Mouse (Mus musculus): Measurements from ENCODE around the gene Usp22. TPM values are rescaled to one million over a fixed set of nuclear protein-coding genes. Genes with fewer than 3 reads are reported as not detected.
"Not testable (repeated sequence)": the region's sequence is repeated elsewhere in the genome, so short reads cannot be mapped to it uniquely, and the experiment has no call there.

Usp22 gene
- polyA plus RNA-seq, 1 experiment from 2014 or later = 31.2 TPM

DNA sequence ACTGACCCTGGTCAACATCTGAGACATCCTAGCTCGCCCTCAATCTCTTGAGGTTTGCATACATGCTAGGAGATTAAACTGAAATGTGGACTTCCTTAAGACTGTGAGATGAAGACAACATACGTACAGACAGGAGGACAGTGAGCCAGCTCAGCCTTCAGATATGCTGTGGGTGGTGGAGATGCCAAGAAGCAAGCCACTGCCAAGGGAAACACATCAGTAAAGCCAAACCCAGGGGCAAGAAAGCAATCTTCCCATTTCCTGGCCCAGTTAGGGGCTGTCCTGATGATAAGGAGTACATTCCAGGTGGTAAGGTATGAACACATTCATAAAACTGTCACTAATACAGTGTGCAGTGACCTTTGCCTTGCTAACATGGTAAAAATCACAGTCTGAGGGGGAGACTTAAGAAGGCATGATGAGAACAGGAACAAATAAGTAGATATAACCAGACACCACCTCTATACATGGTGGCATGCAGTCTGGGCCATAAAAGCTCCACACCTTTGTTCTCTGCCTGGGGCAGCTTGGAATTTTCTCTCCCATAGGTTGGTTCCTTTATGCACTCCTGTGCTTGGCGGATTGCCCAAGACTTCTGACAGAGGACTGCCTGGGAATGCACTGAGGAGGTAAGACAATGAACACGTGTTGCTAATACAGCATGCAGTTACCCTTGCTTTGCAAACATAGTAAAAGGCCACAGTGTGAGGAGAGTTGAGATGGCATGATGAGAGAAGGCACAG is 24.9 kb upstream of the Usp22 start:
- Histone ChIP-seq H3K4me3 (ENCODE audit: inconsistent target) (no peak overlapping the region), H3K79me2 (ENCODE audit: inconsistent target) (no peaks in the 10 kb centered on the region), H3K36me3 (ENCODE audit: inconsistent target) (no peaks in the 10 kb centered on the region), H3K27ac (no peak overlapping the region)
- 97% methylated on average over 4 of the region's 4 CpGs for WGBS (ENCODE audit: missing documents)

DNA sequence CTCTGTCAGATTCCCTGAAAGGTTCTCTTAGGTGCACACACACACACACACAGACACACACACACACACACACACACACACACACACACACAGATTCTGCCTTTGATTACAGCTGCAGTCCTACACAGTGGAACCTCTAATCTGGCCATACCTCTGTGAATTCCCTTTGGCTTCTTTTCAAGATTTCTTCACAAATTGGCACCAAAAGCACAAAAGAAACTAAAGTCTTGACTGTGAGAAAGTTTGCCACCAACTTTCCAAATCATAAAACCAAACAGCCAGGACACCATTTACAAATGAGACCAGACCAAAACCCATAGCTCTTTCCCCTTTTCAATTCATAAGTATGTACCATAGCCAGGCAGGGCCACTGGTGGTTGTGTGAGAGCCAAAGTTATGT is 23.1 kb upstream of the Usp22 start:
- no peak overlapping the region for H3K4me3 ChIP-seq (ENCODE audit: inconsistent target)
- H3K79me2 ChIP-seq (ENCODE audit: inconsistent target) = no peaks in the 10 kb centered on the region
- no peak overlapping the region for H3K27ac ChIP-seq
- H3K36me3 ChIP-seq (ENCODE audit: inconsistent target) = no peaks in the 10 kb centered on the region

DNA sequence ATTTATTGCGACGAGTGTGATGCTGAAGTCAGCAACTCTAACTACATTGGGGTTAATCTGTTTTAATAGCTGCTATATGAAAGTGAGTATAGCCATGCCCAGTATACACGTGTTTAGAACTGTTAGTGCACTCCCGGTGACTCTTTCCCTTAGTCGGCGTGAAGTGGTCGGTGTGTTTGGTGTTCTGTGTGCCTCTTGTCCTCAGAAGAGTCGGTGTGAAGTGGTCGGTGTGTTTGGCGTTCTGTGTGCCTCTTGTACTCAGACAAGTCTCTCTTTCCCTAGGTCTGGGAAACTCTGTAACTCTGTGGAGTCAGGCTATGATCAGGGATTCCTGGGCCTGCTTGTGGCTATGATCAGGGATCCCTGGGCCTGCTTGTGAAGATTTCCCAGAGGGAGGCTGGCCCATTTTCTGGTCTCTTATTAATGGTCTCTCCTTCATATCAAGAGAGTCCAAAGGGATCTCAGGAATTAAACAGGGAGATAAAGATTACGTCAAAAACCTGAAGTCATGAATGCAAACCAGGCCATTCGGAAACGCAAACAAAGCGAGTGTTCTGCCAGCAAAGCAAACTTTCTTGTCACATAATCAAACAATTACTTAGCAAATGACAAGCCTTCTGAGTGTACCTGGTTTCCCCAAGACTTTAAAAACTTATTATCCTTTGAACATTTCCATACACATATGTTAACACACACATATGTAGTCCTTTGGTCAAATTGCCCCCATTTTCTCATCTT is 21.9 kb upstream of the Usp22 start:
- Histone ChIP-seq H3K36me3 (ENCODE audit: inconsistent target) (no peaks in the 10 kb centered on the region), H3K27ac (no peak overlapping the region), H3K4me3 (ENCODE audit: inconsistent target) (no peak overlapping the region), H3K79me2 (ENCODE audit: inconsistent target) (no peaks in the 10 kb centered on the region)
- WGBS (ENCODE audit: missing documents) = 92% methylated on average over 14 of the region's 14 CpGs

GRCm38 (mm10) chr11:61193392-61193791 is 18.5 kb upstream of the Usp22 start:
- no peak overlapping the region for H3K27ac ChIP-seq
- 8% methylated on average over 9 of the region's 9 CpGs for WGBS (ENCODE audit: missing documents)
- H3K79me2 ChIP-seq (ENCODE audit: inconsistent target) = no peaks in the 10 kb centered on the region
- H3K36me3 ChIP-seq (ENCODE audit: inconsistent target) = no peaks in the 10 kb centered on the region
- H3K4me3 ChIP-seq (ENCODE audit: inconsistent target) = no peak overlapping the region

DNA sequence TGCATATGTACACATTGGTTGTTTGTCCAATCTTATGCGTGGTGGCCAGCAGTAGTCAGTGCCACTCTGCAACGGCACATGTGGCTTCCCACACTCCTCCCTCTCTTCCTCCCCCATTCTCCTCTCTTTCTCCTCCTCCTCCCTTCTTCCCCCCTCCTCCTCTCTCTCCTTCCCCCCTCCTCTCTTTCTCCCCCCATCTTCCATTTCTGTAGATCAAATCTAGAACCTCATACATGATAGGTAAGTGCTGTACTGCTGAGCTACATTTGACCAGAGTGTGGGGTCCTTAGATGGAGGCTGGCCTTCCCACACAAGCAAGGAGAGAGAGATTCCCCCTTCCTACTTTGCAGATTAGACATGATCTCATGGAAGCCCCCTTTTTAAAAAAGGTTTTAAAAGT is 17.9 kb upstream of the Usp22 start:
- Histone ChIP-seq H3K27ac (no peak overlapping the region), H3K4me3 (ENCODE audit: inconsistent target) (no peak overlapping the region), H3K36me3 (ENCODE audit: inconsistent target) (no peaks in the 10 kb centered on the region), H3K79me2 (ENCODE audit: inconsistent target) (no peaks in the 10 kb centered on the region)
- 94% methylated on average over 2 of the region's 2 CpGs for WGBS (ENCODE audit: missing documents)

DNA sequence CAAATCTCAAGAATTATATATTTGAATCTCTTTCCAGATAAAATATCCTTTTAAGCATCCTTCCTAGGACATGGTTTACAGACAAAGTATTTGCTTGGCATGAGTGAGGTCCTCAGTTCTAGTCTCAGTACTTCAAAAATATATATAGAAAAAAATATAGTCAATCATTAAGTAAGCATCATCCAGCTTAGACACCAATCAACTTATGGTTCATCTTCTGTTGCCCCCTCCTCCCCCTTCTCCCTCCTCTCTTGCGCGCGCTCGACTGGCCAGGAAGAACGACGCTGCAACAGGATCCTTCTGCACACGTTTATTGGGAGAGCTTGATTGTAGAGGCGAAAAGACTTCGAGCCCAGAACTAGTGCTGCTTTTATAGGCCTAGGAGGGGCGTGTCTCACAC is 17.3 kb upstream of the Usp22 start:
- not testable (repeated sequence) for H3K79me2 ChIP-seq (ENCODE audit: inconsistent target); H3K36me3 ChIP-seq (ENCODE audit: inconsistent target); H3K4me3 ChIP-seq (ENCODE audit: inconsistent target); H3K27ac ChIP-seq
- WGBS (ENCODE audit: missing documents) = 97% methylated on average over 6 of the region's 10 CpGs

GRCm38 (mm10) chr11:61190776-61191175 is 15.9 kb upstream of the Usp22 start:
- Histone ChIP-seq H3K79me2 (ENCODE audit: inconsistent target) (no peaks in the 10 kb centered on the region), H3K27ac (no peak overlapping the region), H3K4me3 (ENCODE audit: inconsistent target) (no peak overlapping the region), H3K36me3 (ENCODE audit: inconsistent target) (no peaks in the 10 kb centered on the region)
- WGBS (ENCODE audit: missing documents) = 97% methylated on average over 2 of the region's 2 CpGs

GRCm38 (mm10) chr11:61183820-61184219 is 9.0 kb upstream of the Usp22 start:
- no peaks in the 10 kb centered on the region for H3K79me2 ChIP-seq (ENCODE audit: inconsistent target)
- no peaks in the 10 kb centered on the region for H3K36me3 ChIP-seq (ENCODE audit: inconsistent target)
- H3K27ac ChIP-seq = no peak overlapping the region
- WGBS (ENCODE audit: missing documents) = 90% methylated on average over 1 of the region's 1 CpGs
- H3K4me3 ChIP-seq (ENCODE audit: inconsistent target) = no peak overlapping the region

GRCm38 (mm10) chr11:61181624-61182023 is 6.8 kb upstream of the Usp22 start:
- Histone ChIP-seq H3K27ac (no peak overlapping the region), H3K36me3 (ENCODE audit: inconsistent target) (no peaks in the 10 kb centered on the region), H3K79me2 (ENCODE audit: inconsistent target) (no peaks in the 10 kb centered on the region), H3K4me3 (ENCODE audit: inconsistent target) (no peak overlapping the region)

GRCm38 (mm10) chr11:61180361-61180760 is 5.5 kb upstream of the Usp22 start:
- H3K27ac ChIP-seq = no peak overlapping the region
- H3K4me3 ChIP-seq (ENCODE audit: inconsistent target) = no peak overlapping the region
- WGBS (ENCODE audit: missing documents) = 97% methylated on average over 3 of the region's 3 CpGs
- H3K36me3 ChIP-seq (ENCODE audit: inconsistent target) = no peaks in the 10 kb centered on the region
- no peaks in the 10 kb centered on the region for H3K79me2 ChIP-seq (ENCODE audit: inconsistent target)

DNA sequence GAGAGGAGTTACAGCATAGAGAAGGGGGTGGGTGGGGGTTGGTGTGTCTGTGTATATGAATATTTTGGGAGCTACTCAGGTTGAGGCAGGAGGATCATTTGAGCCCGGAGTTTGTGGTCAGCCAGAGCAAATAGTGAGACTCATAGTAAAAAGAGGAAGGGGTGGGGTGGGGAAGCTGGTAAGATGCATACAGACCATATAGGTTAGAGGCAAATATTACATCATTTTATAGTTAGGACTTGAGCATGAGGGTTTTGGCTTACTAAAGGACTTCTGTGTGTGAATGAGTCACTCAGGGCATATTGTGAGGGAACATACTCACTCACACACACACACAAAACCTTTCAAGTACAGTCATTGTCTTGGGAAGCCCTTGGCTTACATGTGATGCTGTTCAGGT is 1.5 kb upstream of the Usp22 start:
- peak overlapping the region; percentile 34 for H3K27ac ChIP-seq
- peaks cover 33% of the 10 kb centered on the region for H3K79me2 ChIP-seq (ENCODE audit: inconsistent target)
- no peaks in the 10 kb centered on the region for H3K36me3 ChIP-seq (ENCODE audit: inconsistent target)
- no peak overlapping the region for H3K4me3 ChIP-seq (ENCODE audit: inconsistent target)
- 0% methylated on average over 1 of the region's 1 CpGs for WGBS (ENCODE audit: missing documents)

GRCm38 (mm10) chr11:61175778-61176177 is 923 bp upstream of the Usp22 start:
- 80% methylated on average over 5 of the region's 5 CpGs for WGBS (ENCODE audit: missing documents)
- peak overlapping the region; percentile 34 for H3K27ac ChIP-seq
- no peak overlapping the region for H3K4me3 ChIP-seq (ENCODE audit: inconsistent target)
- H3K79me2 ChIP-seq (ENCODE audit: inconsistent target) = peaks cover 39% of the 10 kb centered on the region
- no peaks in the 10 kb centered on the region for H3K36me3 ChIP-seq (ENCODE audit: inconsistent target)

DNA sequence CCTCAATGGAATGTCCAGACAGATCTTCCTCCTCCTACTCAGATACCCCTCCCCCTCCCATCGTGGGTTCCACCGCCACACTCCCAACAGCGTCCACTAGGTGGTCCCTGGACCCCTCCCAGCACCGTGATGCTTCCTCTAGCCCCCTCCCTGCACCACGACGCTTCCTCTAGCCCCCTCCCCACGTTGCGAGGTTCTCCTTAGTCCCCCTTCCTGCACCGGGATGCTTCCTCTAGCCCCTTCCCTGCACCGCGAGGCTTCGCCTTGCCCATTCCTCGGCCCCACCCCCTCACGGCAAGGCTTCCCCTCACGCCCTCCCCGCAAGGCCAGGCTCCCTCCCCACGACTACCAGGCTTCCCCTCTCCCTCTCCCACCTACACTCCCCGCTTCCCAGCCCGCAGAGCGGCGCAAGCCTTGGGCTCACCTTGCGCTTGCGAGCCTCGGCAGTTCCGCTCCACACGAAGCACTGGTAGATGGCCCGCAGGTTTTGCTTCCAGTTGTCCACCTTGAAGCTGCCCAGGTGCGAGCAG is 499 bp downstream of the Usp22 start:
- Histone ChIP-seq H3K79me2 (ENCODE audit: inconsistent target) (peaks cover 53% of the 10 kb centered on the region), H3K4me3 (ENCODE audit: inconsistent target) (peak overlapping the region; percentile 67), H3K36me3 (ENCODE audit: inconsistent target) (no peaks in the 10 kb centered on the region), H3K27ac (peak overlapping the region; percentile 15; the same call in 1 of the 2 replicates)
- under 1% methylated on average over 24 of the region's 28 CpGs for WGBS (ENCODE audit: missing documents)

DNA sequence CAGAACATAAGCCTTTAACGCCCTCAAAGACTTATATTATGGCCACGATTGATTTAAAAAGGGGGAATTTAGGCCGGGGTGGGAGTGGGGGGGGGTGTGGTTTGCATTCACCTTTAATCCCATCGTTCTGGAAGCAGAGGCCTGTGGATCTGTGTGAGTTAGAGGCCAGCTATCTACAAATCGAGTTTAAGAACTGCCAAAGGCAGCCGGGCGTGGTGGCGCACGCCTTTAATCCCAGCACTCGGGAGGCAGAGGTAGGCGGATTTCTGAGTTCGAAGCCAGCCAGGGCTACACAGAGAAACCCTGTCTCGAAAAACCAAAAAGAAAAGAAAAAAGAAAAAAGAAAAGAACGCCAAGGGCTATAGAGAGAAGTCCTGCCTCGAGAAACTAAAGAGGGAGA is 1.4 kb downstream of the Usp22 start:
- peaks cover 62% of the 10 kb centered on the region for H3K79me2 ChIP-seq (ENCODE audit: inconsistent target)
- WGBS (ENCODE audit: missing documents) = 62% methylated on average over 14 of the region's 15 CpGs
- H3K4me3 ChIP-seq (ENCODE audit: inconsistent target) = peak overlapping the region; percentile 67
- not testable (repeated sequence) for H3K27ac ChIP-seq; H3K36me3 ChIP-seq (ENCODE audit: inconsistent target)

- 87% methylated on average over 5 of the region's 5 CpGs for WGBS (ENCODE audit: missing documents)
- H3K36me3 ChIP-seq (ENCODE audit: inconsistent target) = peaks cover 31% of the 10 kb centered on the region
- no peak overlapping the region for H3K27ac ChIP-seq
- peaks cover 73% of the 10 kb centered on the region for H3K79me2 ChIP-seq (ENCODE audit: inconsistent target)
- H3K4me3 ChIP-seq (ENCODE audit: inconsistent target) = no peak overlapping the region
Measured at GRCm38 (mm10) chr11:61170184-61170583, 4.7 kb downstream of the Usp22 start.
